Mouse (Mus musculus) kidney, embryonic 16.5 days (tissue): ENCODE results near the gene Mlec. TPM values are rescaled to one million over a fixed set of nuclear protein-coding genes. Genes with fewer than 3 reads are reported as not detected.
A peak's percentile ranks its signal among the peaks of the same experiment; 100 is the strongest.

Source experiments
- ATAC-seq: fragments of 200-750 bp; cut with Nextera tagmentation; 2 replicates; pipeline ENCODE4 v1.8.0; 2017; ENCODE audit warnings: moderate TSS enrichment; ENCODE audit not compliant: low FRiP score, low TSS enrichment
- H3K27ac ChIP-seq: fragments of 300-500 bp; sonication (generic); 2 replicates; pipeline ENCODE4 v1.5.1; 2014; ENCODE audit warnings: low read length
- H3K27me3 ChIP-seq: fragments of 300-500 bp; sonication (generic); 2 replicates; pipeline ENCODE4 v1.6.1; 2014; ENCODE audit warnings: low read length, control low read depth, mixed read lengths; ENCODE audit not compliant: insufficient read depth
- H3K36me3 ChIP-seq: fragments of 300-500 bp; sonication (generic); 2 replicates; pipeline ENCODE4 v1.6.1; 2014; ENCODE audit warnings: low read length, control low read depth, mixed read lengths; ENCODE audit not compliant: insufficient read depth
- H3K4me1 ChIP-seq: fragments of 300-500 bp; sonication (generic); 2 replicates; pipeline ENCODE4 v1.6.1; 2014; ENCODE audit warnings: low read length, control low read depth, mixed read lengths; ENCODE audit not compliant: insufficient read depth
- H3K4me2 ChIP-seq: fragments of 300-500 bp; sonication (generic); replicated peaks from 2 replicates; pipeline ENCODE4 v1.6.1; 2014; ENCODE audit warnings: low read depth, low read length
- H3K4me3 ChIP-seq: fragments of 300-500 bp; sonication (generic); 2 replicates; pipeline ENCODE4 v1.5.1; 2014; ENCODE audit warnings: mild to moderate bottlenecking, low read length
- H3K9ac ChIP-seq: fragments of 300-500 bp; sonication (generic); replicated peaks from 2 replicates; pipeline ENCODE4 v1.6.1; 2014; ENCODE audit warnings: low read length
- H3K9me3 ChIP-seq: fragments of 300-500 bp; sonication (generic); 2 replicates; pipeline ENCODE4 v1.6.1; 2016; ENCODE audit warnings: low read length, control low read depth
- WGBS: fragments of 180-500 bp; shearing (Covaris S2); extraction: QIAGEN DNeasy Blood & Tissue Kit; methylation state at CpG from one replicate; pipeline ENCODE4 v1.1.7; 2014; 5-methylcytosine and 5-hydroxymethylcytosine counted together
- polyA plus RNA-seq: library from polyadenylated mRNA; unstranded; fragments of >200 nt; fragmentation: Nextera tagmentation; extraction: Ambion mirVana; gene quantifications from 2 replicates; pipeline ENCODE4 v1.2.1, GENCODE M21; 2015

The Mlec gene
- polyA plus RNA-seq, 1 experiment from 2014 or later = 85.0 TPM

DNA sequence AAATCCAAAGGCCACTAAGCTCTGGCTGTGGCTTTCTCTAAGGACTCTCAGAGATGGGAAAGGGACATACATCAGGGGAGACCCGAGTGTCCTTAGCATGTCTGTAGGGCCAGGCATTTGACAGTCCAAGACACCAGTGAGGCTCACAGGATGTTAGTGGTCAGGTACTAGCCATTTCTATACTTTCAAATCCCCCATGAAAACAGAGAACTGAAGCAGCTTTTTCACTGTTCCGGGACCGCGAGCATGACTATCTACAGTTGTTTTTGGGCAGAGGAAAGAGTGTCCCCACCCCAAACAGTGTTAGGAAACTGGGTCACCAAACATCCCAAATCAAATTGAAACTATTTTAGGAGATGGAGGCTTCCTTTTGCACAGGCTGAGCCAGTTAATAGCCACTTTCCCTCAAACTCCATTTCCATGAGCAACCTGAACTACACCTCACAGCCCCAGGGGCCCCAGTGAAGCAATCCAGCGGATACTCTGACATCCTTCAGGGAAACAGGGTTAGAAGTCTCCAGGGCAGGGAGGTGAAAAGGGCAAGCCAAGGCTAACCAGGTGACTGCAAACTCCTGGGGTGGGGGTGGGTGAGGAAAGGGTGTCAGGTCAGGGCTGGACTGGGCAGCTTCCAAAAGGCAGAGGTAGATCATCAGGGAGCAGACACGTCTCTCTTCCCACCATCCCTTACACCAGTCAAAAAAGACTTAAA is 24.5 kb downstream of the Mlec start:
- Histone ChIP-seq H3K27me3 (no peaks in the 10 kb centered on the region), H3K27ac (no peak overlapping the region), H3K4me3 (peak overlapping the region; percentile 94), H3K9me3 (no peaks in the 10 kb centered on the region), H3K4me1 (peaks cover 15% of the 10 kb centered on the region), H3K9ac (peak overlapping the region; percentile 93), H3K4me2 (peak overlapping the region; percentile 96), H3K36me3 (peaks cover 11% of the 10 kb centered on the region)
- 51% methylated on average over 6 of the region's 6 CpGs for WGBS
- ATAC-seq = no peak

- 84% methylated on average over 8 of the region's 8 CpGs for WGBS
- Histone ChIP-seq H3K4me3 (no peak overlapping the region), H3K36me3 (peaks cover 21% of the 10 kb centered on the region), H3K27me3 (no peaks in the 10 kb centered on the region), H3K9ac (no peak overlapping the region), H3K27ac (no peak overlapping the region), H3K9me3 (no peaks in the 10 kb centered on the region), H3K4me1 (peaks cover 15% of the 10 kb centered on the region), H3K4me2 (no peak overlapping the region)
- no peak for ATAC-seq
These were observed 25.5 kb downstream of the Mlec start for GRCm38 (mm10) chr5:115132465-115132864.

GRCm38 (mm10) chr5:115129328-115129727 is 28.7 kb downstream of the Mlec start:
- peaks cover 38% of the 10 kb centered on the region for H3K36me3 ChIP-seq
- no peak overlapping the region for H3K9ac ChIP-seq
- ATAC-seq = no peak
- no peaks in the 10 kb centered on the region for H3K9me3 ChIP-seq
- 87% methylated on average over 6 of the region's 6 CpGs for WGBS
- no peak overlapping the region for H3K27ac ChIP-seq
- H3K4me2 ChIP-seq = no peak overlapping the region
- no peaks in the 10 kb centered on the region for H3K27me3 ChIP-seq
- H3K4me3 ChIP-seq = no peak overlapping the region
- peaks cover 32% of the 10 kb centered on the region for H3K4me1 ChIP-seq

GRCm38 (mm10) chr5:115127421-115128179 is 30.4 kb downstream of the Mlec start:
- H3K4me3 ChIP-seq = no peak overlapping the region
- peaks cover 47% of the 10 kb centered on the region for H3K36me3 ChIP-seq
- WGBS = 78% methylated on average over 22 of the region's 22 CpGs
- H3K27me3 ChIP-seq = no peaks in the 10 kb centered on the region
- peaks cover 17% of the 10 kb centered on the region for H3K4me1 ChIP-seq
- H3K4me2 ChIP-seq = no peak overlapping the region
- peak overlapping the region; percentile 41; the same call in 1 of the 2 replicates for H3K9ac ChIP-seq
- no peaks in the 10 kb centered on the region for H3K9me3 ChIP-seq
- no peak for ATAC-seq
- H3K27ac ChIP-seq = no peak overlapping the region

- Histone ChIP-seq H3K9me3 (no peaks in the 10 kb centered on the region), H3K27me3 (no peaks in the 10 kb centered on the region), H3K4me2 (no peak overlapping the region), H3K4me3 (no peak overlapping the region), H3K27ac (no peak overlapping the region), H3K36me3 (peaks cover 53% of the 10 kb centered on the region), H3K9ac (no peak overlapping the region), H3K4me1 (peaks cover 17% of the 10 kb centered on the region)
- 75% methylated on average over 28 of the region's 28 CpGs for WGBS
- no peak for ATAC-seq
These were observed 31.2 kb downstream of the Mlec start for GRCm38 (mm10) chr5:115126578-115127312.

DNA sequence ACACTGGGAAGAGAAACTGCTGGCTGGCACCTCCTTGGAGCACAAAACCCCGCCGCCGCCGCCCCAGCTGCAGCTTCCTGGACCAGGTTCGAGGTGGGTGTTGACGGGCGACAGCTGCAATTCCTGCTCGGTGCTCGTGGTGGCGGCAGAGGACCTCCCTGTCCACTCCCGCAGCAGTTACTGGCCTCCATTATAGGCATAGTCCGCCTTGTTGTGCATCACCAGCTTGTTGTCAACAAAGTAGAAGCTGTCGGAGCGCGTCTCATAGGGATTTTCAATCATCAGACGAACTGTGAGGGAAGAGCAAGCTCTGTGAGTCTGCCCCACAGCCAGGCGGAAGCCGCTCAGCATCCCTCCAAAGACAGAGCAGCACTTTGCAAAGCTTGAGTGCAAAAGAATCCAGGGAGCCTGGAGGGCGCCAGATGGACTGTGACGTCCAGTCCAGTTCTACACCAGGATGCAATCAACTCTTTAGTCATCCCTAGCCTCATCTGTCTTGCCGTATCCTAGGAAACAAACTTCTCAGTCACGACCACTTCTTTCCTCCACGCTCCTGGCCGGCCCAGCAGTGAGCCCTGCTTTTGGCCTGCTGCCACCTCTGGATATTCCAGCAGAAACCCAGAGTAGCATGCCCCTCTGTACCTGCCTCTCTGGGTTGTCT is 32.6 kb downstream of the Mlec start:
- H3K9me3 ChIP-seq = no peaks in the 10 kb centered on the region
- H3K4me3 ChIP-seq = no peak overlapping the region
- H3K27me3 ChIP-seq = no peaks in the 10 kb centered on the region
- peak; percentile 57; the same call in 1 of the 2 replicates for ATAC-seq
- peaks cover 17% of the 10 kb centered on the region for H3K4me1 ChIP-seq
- H3K4me2 ChIP-seq = 0 out of 2 replicates have a peak overlapping the region, but pooled peaks have one; percentile 17
- peaks cover 53% of the 10 kb centered on the region for H3K36me3 ChIP-seq
- 0 out of 2 replicates have a peak overlapping the region, but pooled peaks have one; percentile 14 for H3K27ac ChIP-seq
- 0 out of 2 replicates have a peak overlapping the region, but pooled peaks have one; percentile 1 for H3K9ac ChIP-seq
- WGBS = 14% methylated on average over 24 of the region's 24 CpGs

DNA sequence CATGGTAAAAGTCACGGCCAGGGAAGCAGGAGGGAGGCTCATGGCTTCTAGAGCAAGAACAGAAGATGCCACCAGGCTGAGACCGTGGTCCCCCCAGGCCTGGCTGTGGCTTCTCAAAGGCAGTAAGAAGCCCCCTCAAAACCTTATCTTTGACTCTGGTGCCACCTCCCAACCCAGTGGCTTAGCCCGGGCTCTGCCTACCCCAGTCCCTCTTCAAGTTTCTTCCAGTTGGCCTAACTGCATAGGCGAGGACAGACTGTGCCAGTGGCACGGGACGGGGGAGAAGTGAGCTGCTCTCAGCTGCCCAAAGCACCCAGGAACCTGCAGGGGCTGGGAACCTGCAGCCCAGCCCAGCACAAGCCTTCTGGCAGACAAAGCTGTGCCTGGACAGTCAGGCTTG is 33.3 kb downstream of the Mlec start:
- 95% methylated on average over 6 of the region's 6 CpGs for WGBS
- Histone ChIP-seq H3K27ac (no peak overlapping the region), H3K4me2 (no peak overlapping the region), H3K36me3 (peaks cover 47% of the 10 kb centered on the region), H3K4me1 (peaks cover 17% of the 10 kb centered on the region), H3K4me3 (no peak overlapping the region), H3K9me3 (no peaks in the 10 kb centered on the region), H3K9ac (no peak overlapping the region), H3K27me3 (no peaks in the 10 kb centered on the region)
- no peak for ATAC-seq

- no peak for ATAC-seq
- 72% methylated on average over 5 of the region's 5 CpGs for WGBS
- H3K27ac ChIP-seq = no peak overlapping the region
These were observed 37.0 kb downstream of the Mlec start for GRCm38 (mm10) chr5:115120978-115121377.

GRCm38 (mm10) chr5:115118961-115119570 is 38.9 kb downstream of the Mlec start, which contains the start of gene Acads:
TSS of gene Acads (minus strand) at chr5:115119346.
- Histone ChIP-seq H3K27ac (peak within 1 kb of the TSS; percentile 83), H3K4me2 (peak within 1 kb of the TSS; percentile 78), H3K4me3 (peak within 1 kb of the TSS; percentile 96), H3K4me1 (peaks cover 10% of the 10 kb centered on the region), H3K9me3 (no peaks in the 10 kb centered on the region), H3K36me3 (peaks cover 38% of the 10 kb centered on the region), H3K9ac (peak within 1 kb of the TSS; percentile 94), H3K27me3 (no peaks in the 10 kb centered on the region)
- peak; percentile 88 for ATAC-seq
- WGBS = under 1% methylated on average over 39 of the region's 39 CpGs

More at GRCm38 (mm10) chr5:115120978-115121377, 37.0 kb downstream of the Mlec start:
- Histone ChIP-seq H3K4me2 (no peak overlapping the region), H3K9ac (no peak overlapping the region), H3K27me3 (no peaks in the 10 kb centered on the region), H3K4me3 (no peak overlapping the region), H3K9me3 (no peaks in the 10 kb centered on the region), H3K36me3 (peaks cover 38% of the 10 kb centered on the region), H3K4me1 (peaks cover 16% of the 10 kb centered on the region)
